Mouse (Mus musculus): ENCODE measurements around the gene Bend3. TPM values are rescaled to one million over a fixed set of nuclear protein-coding genes. Genes with fewer than 3 reads are reported as not detected.

Gene Bend3
- polyA plus RNA-seq (2012; fragmentation: generic; extraction: Trizol) = 1 to 10 TPM in 1 of 2 experiments, under 1 TPM in 1; 0.87 to 3.4 TPM

DNA sequence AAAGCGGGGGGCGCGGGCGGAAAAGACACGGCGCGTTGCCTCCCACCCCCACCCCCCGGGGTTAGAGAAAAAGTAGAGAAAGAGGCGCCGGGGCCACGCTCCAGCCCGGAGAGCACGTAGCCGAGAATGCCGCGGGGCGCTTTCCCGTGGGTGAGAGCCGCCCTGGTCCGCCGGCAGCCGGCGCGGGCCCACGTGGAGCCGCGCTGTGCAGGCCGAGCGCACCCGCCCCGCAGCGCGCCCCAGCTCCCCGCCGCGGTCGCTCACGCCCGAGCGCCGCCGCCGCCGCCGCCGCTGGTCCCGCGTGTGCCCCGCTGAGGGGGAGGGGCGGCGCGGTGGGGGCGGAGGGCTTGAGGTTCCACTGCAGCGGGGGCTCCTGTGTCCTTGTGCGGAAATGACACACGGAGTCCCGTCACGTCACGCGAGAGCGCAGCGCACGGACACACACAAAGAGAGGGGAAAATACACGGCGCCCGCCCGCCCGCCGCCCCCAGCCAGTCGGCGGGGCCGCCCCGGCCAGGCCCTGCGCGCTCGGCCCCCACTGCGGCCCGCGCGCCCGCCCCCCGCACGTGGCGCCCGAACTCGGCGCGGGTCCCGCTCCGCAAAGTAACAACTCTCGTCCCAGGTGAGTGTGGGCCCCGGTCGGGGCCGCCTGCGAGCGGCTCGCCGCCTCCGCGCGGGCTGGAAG lies at the start of gene Bend3:
Gene Bend3 (plus strand): TSS at position 81 of the 685 bp plus-strand sequence.

DNA sequence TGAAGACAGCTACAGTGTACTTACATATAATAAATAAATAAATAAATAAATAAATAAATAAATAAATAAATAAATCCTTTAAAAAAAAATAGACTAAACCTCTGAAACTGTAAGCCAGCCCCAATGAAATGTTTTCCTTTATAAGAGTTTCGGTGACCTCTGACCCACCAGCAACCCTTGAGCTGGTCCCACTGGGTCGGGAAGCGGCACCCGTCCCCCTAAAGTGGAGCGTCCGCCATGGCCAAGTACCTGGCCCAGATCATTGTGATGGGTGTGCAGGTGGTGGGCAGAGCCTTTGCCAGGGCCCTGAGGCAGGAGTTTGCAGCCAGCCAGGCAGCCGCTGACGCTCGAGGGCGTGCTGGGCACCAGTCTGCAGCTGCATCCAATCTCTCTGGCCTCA lies 45.3 kb downstream of the Bend3 start, which contains the start of gene Gm9803:
Gene Gm9803 (plus strand): TSS at position 154 of the 400 bp plus-strand sequence.

DNA sequence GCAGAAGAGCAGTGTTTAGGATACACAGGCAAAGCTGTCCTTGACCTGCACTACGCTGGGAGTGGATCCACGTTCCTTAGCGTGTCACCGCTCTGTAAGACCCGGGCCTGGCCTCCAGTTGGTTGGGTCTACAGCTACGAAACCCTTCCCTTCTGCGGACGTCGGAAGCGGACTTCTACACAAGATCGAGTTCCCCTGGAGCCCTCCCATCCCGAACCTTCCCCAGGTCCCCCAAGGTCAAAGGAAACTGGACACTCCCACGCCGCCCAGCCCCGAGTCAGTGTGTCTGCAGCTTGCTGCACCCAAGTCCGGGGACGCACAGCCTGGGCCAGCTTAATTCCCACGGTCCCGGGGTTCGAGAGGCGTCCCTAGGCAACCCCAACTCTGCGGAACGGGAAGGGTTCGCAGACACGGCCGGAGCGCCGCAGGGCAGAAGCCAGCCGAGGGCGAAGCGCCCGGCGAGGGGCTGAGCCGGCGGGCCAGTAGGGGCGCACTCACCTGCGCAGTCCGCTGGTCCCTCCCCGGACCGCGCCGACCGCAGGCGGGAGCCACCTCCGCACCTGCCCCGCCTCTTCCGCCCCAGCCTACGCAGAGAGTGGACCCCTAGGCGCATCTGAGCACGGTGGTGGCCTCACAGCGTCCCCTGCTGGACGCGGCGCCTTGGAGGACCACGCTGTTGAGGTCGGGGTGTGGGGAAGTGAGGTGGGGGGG lies 62.0 kb downstream of the Bend3 start, which contains the start of gene 1700021F05Rik:
Gene 1700021F05Rik (minus strand): TSS at position 553 of the 711 bp plus-strand sequence.

Other genes with a start within 250 kb of the Bend3 start
- 10 to 100 TPM in 1 of 2 experiments, 1 to 10 TPM in 1; 5.6 to 12.8 TPM for gene Gm9803, start 45.3 kb downstream of the Bend3 start, polyA plus RNA-seq (2012; fragmentation: generic; extraction: Trizol)
- 10 to 100 TPM; 27.4 to 30.5 TPM for gene 1700021F05Rik, start 62.2 kb downstream of the Bend3 start, polyA plus RNA-seq (2012; fragmentation: generic; extraction: Trizol)
- under 1 TPM in 1 of 2 experiments, not detected in 1; 0.05 TPM for gene Cd24a, start 99.5 kb downstream of the Bend3 start, polyA plus RNA-seq (2012; fragmentation: generic; extraction: Trizol)

Measured in C3H10T1/2 (cell line).